Comparison of ENCODE assay signal across 8 mouse cellular contexts in the genomic region with DNA sequence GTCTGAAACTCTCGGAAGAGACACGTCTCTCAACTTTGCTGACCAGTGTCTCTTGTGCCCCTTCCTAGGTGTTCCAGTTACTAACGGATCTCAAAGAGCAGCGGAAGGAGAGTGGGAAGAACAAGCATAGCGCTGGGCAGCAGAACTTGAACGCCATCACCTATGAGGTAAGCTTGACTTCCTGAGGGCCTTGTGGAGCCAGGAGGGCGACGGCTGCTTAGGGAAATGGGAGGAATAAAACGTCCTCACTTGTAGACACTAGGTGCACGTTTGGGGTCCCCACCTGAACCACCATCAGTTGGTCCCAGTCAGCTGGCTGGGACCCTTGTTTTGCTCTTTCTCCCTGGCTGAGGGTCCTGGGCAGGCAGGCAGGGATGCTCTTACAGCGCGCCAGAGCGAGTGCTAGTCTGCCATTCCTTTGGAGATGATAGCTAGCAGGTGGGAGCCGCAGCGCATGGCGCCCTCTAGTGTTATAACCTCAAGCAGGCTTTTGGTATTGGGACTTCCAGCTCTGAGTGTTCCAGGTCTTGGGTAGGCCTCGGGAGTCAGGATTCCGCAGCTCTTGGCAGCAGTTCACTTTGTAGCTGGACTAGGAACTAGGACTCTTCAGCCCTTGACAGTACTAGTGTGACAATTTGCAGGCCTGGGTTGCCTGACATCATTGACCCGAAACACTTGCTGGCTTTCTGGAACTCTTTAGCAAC. TPM values are rescaled to one million over a fixed set of nuclear protein-coding genes. Genes with fewer than 3 reads are reported as not detected.
DNase-seq lines count a peak whose midpoint lies in the region; ATAC-seq and TF ChIP-seq lines count a peak whose summit lies in the region.

No protein-coding gene starts in this region.

- dilution Hi-C loops in CH12.LX (cut with MboI; ENCODE audit: extremely low pct_ligation_motif_present, extremely low pct_unique_long_range_greater_than_20kb, low sequenced_read_pairs) = no loop called here

- no peak overlapping the region for H3K9ac ChIP-seq in CH12.LX (ENCODE audit: insufficient read depth, low read depth)
- no peak overlapping the region for H3K9ac ChIP-seq in limb, embryonic 14.5 days (ENCODE audit: low read depth, low read length, severe bottlenecking)

- TF ChIP-seq CTCF in CH12.LX (conservative IDR thresholded peaks at IDR 0.05 in 1 of 2, IDR thresholded peaks at IDR 0.05 in 1 of 2; ENCODE audit: low read depth in 2 of 2, low read length in 2 of 2) = peak; percentile 39 to 81
- TF ChIP-seq CTCF in kidney, adult 2 months (conservative IDR thresholded peaks at IDR 0.05; ENCODE audit: insufficient read depth, insufficient read length, low read depth, low read length) = peak; percentile 87

- H3K4me1 ChIP-seq in CH12.LX (ENCODE audit: control insufficient read depth in 1 of 2, insufficient read depth in 2 of 2) = peaks cover 0 to 6% of the 10 kb centered on the region in 2 experiments; a peak in 2 of 4 replicates
- no peaks in the 10 kb centered on the region for H3K4me1 ChIP-seq in kidney, adult 2 months (ENCODE audit: control insufficient read depth, insufficient read depth, low read length)
- no peaks in the 10 kb centered on the region for H3K4me1 ChIP-seq in limb, embryonic 14.5 days (ENCODE audit: control insufficient read depth, insufficient read depth, low read length)

- H3K4me3 ChIP-seq in CH12.LX (replicated peaks in 1 of 3; ENCODE audit: low read depth in 2 of 3, low read length in 2 of 3, poor library complexity in 1 of 3) = no peak overlapping the region
- no peak overlapping the region for H3K4me3 ChIP-seq in kidney, adult 2 months (ENCODE audit: insufficient read depth, low read depth, low read length)
- H3K4me3 ChIP-seq in limb, embryonic 14.5 days (replicated peaks; ENCODE audit: low read length) = no peak overlapping the region

- no peak overlapping the region for H3K27ac ChIP-seq in CH12.LX (ENCODE audit: insufficient read depth, low read depth)
- no peak overlapping the region for H3K27ac ChIP-seq in kidney, adult 2 months (ENCODE audit: insufficient read depth, low read depth, low read length)
- H3K27ac ChIP-seq in limb, embryonic 14.5 days (replicated peaks; ENCODE audit: low read depth, low read length) = no peak overlapping the region

- no peak for TF ChIP-seq POLR2A in CH12.LX (IDR thresholded peaks at IDR 0.05; ENCODE audit: low read depth, low read length)
- TF ChIP-seq POLR2A in kidney, adult 2 months (IDR thresholded peaks at IDR 0.05; ENCODE audit: low read depth, low read length) = no peak
- TF ChIP-seq POLR2A in limb, embryonic 14.5 days (IDR thresholded peaks at IDR 0.05; ENCODE audit: borderline replicate concordance, extremely low read depth, insufficient read depth, insufficient read length) = no peak

- H3K79me2 ChIP-seq in CH12.LX (replicated peaks; ENCODE audit: control insufficient read depth, extremely low read depth, insufficient read depth, poor library complexity, severe bottlenecking) = no peaks in the 10 kb centered on the region

- 66% methylated on average over 19 of the region's 19 CpGs for WGBS in kidney, adult 2 months
- 66% methylated on average over 19 of the region's 19 CpGs for WGBS in limb, embryonic 14.5 days

- TF ChIP-seq RAD21 in CH12.LX (IDR thresholded peaks at IDR 0.05; ENCODE audit: low read depth, low read length) = peak; percentile 62

- in situ Hi-C loops in CH12.LX (cut with MboI; ENCODE audit: low pct_ligation_motif_present, low pct_unique_long_range_greater_than_20kb, low sequenced_read_pairs) = no loop called here

- H3K4me2 ChIP-seq in CH12.LX (ENCODE audit: insufficient read depth, low read depth, poor library complexity, severe bottlenecking) = no peak overlapping the region
- no peak overlapping the region for H3K4me2 ChIP-seq in limb, embryonic 14.5 days (replicated peaks; ENCODE audit: low read depth, low read length, severe bottlenecking)

- H3K27me3 ChIP-seq in CH12.LX (replicated peaks) = no peaks in the 10 kb centered on the region
- no peaks in the 10 kb centered on the region for H3K27me3 ChIP-seq in kidney, adult 2 months (replicated peaks; ENCODE audit: control insufficient read depth, insufficient read depth, low read length)
- no peaks in the 10 kb centered on the region for H3K27me3 ChIP-seq in limb, embryonic 14.5 days (ENCODE audit: control insufficient read depth, insufficient read depth, low read length)

- ATAC-seq in limb, embryonic 14.5 days (ENCODE audit: low FRiP score, low read depth) = no peak

- TF ChIP-seq EP300 in CH12.LX (IDR thresholded peaks at IDR 0.05; ENCODE audit: low read length) = no peak

- no peaks in the 10 kb centered on the region for H3K9me3 ChIP-seq in CH12.LX (replicated peaks; ENCODE audit: low read length)
- no peaks in the 10 kb centered on the region for H3K9me3 ChIP-seq in limb, embryonic 14.5 days (ENCODE audit: control insufficient read depth, low read length)

- H3K36me3 ChIP-seq in CH12.LX (replicated peaks in 1 of 2; ENCODE audit: control insufficient read depth in 1 of 2, insufficient read depth in 1 of 2, low read length in 1 of 2) = peaks cover 46 to 79% of the 10 kb centered on the region in 2 experiments
- 0 out of 2 replicates have a peak, but pooled peaks cover 1% of the 10 kb centered on the region for H3K36me3 ChIP-seq in kidney, adult 2 months (ENCODE audit: control insufficient read depth, insufficient read depth, low read length)
- peaks cover 56% of the 10 kb centered on the region for H3K36me3 ChIP-seq in limb, embryonic 14.5 days (ENCODE audit: control insufficient read depth, insufficient read depth, low read length)

- DNase-seq in 3134 (ENCODE audit: extremely low read depth, insufficient read length, low spot score) (peak; percentile 37), CH12.LX (ENCODE audit: extremely low read depth) (peak; percentile 68)
- DNase-seq in c-Kit-negative CD71-positive TER-119-positive erythroid progenitor cells, embryonic 14.5 days (ENCODE audit: low read depth, low spot score) = peak; percentile 40
- peak; percentile 32 to 64 for DNase-seq in frontal cortex, postnatal 36 days (ENCODE audit: low spot score in 2 of 2)
- peak; percentile 85 for DNase-seq in kidney, adult 2 months
- DNase-seq in limb, embryonic 14.5 days (ENCODE audit: low spot score) = peak; percentile 75
- DNase-seq in retina, postnatal 1 day = peak; percentile 78
- peak; percentile 73 for DNase-seq in urinary bladder, postnatal 14 days (ENCODE audit: low spot score)

TF ChIP-seq in CH12.LX, 34 proteins besides CTCF, POLR2A, EP300 and RAD21:
- no peak for TF ChIP-seq KAT2A (IDR thresholded peaks at IDR 0.05; ENCODE audit: insufficient replicate concordance, low read length)
- no peak for TF ChIP-seq CHD1 (IDR thresholded peaks at IDR 0.05; ENCODE audit: low read depth, low read length)
- no peak for TF ChIP-seq PAX5 (IDR thresholded peaks at IDR 0.05; ENCODE audit: low read length)
- TF ChIP-seq SMC3 (IDR thresholded peaks at IDR 0.05; ENCODE audit: low read depth, low read length) = peak; percentile 81
- no peak for TF ChIP-seq TBP (conservative IDR thresholded peaks at IDR 0.05; ENCODE audit: low read depth, low read length)
- TF ChIP-seq IRF4 (IDR thresholded peaks at IDR 0.05; ENCODE audit: low read depth, low read length) = no peak
- TF ChIP-seq TCF12 (IDR thresholded peaks at IDR 0.05; ENCODE audit: low read depth, low read length) = no peak
- no peak for TF ChIP-seq NRF1 (IDR thresholded peaks at IDR 0.05; ENCODE audit: low read depth, low read length)
- TF ChIP-seq NELFE (IDR thresholded peaks at IDR 0.05; ENCODE audit: low read depth, low read length) = 0 out of 2 replicates have a peak, but pooled peaks have one; percentile 16

RNA-seq across cellular contexts. Expression of a gene that starts 8.8 kb away (rescaled TPM):
- 42.3 and 50.2 TPM in 2 replicates for total RNA-seq in CH12.LX (2012; rRNA removed)
- total RNA-seq in CH12.LX (2014; rRNA removed) = 57.1 and 58.3 TPM in 2 replicates
- 63.2 and 73.6 TPM in 2 replicates for polyA plus RNA-seq in CH12.LX (2012; ENCODE audit: insufficient read length, low read depth)
- polyA plus RNA-seq in kidney, adult 2 months (2012; rRNA removed) = 14.4 and 19.3 TPM in 2 replicates
- polyA plus RNA-seq in limb, embryonic 14.5 days (2012; rRNA removed) = 16.6 and 24.2 TPM in 2 replicates
- polyA plus RNA-seq in limb, embryonic 14.5 days (2014; fragmentation: Nextera tagmentation; extraction: Ambion mirVana) = 25.3 and 25.4 TPM in 2 replicates

RNA-seq across cellular contexts. Expression of a gene that starts 8.9 kb away (rescaled TPM):
- 54.4 and 70.4 TPM in 2 replicates for total RNA-seq in CH12.LX (2012; rRNA removed)
- 44.8 and 45.3 TPM in 2 replicates for total RNA-seq in CH12.LX (2014; rRNA removed)
- polyA plus RNA-seq in CH12.LX (2012; ENCODE audit: insufficient read length, low read depth) = 60.1 and 61.0 TPM in 2 replicates
- polyA plus RNA-seq in kidney, adult 2 months (2012; rRNA removed) = 440 and 469 TPM in 2 replicates
- 21.5 and 24.5 TPM in 2 replicates for polyA plus RNA-seq in limb, embryonic 14.5 days (2012; rRNA removed)
- 34.5 and 36.5 TPM in 2 replicates for polyA plus RNA-seq in limb, embryonic 14.5 days (2014; fragmentation: Nextera tagmentation; extraction: Ambion mirVana)

RNA-seq across cellular contexts. Expression of a gene that starts 35.1 kb away (rescaled TPM):
- total RNA-seq in CH12.LX (2012; rRNA removed) = 180 and 187 TPM in 2 replicates
- total RNA-seq in CH12.LX (2014; rRNA removed) = 72.4 and 73.4 TPM in 2 replicates
- polyA plus RNA-seq in CH12.LX (2012; ENCODE audit: insufficient read length, low read depth) = 200 and 210 TPM in 2 replicates
- 26.0 and 26.5 TPM in 2 replicates for polyA plus RNA-seq in kidney, adult 2 months (2012; rRNA removed)
- polyA plus RNA-seq in limb, embryonic 14.5 days (2012; rRNA removed) = 37.2 and 43.5 TPM in 2 replicates
- polyA plus RNA-seq in limb, embryonic 14.5 days (2014; fragmentation: Nextera tagmentation; extraction: Ambion mirVana) = 54.4 and 57.5 TPM in 2 replicates

RNA-seq across cellular contexts. Expression of a gene that starts 35.2 kb away (rescaled TPM):
- 36.8 and 45.5 TPM in 2 replicates for total RNA-seq in CH12.LX (2012; rRNA removed)
- 49.9 and 52.5 TPM in 2 replicates for total RNA-seq in CH12.LX (2014; rRNA removed)
- polyA plus RNA-seq in CH12.LX (2012; ENCODE audit: insufficient read length, low read depth) = 43.2 and 50.4 TPM in 2 replicates
- polyA plus RNA-seq in kidney, adult 2 months (2012; rRNA removed) = 8.0 and 8.7 TPM in 2 replicates
- polyA plus RNA-seq in limb, embryonic 14.5 days (2012; rRNA removed) = 59.3 and 68.2 TPM in 2 replicates
- polyA plus RNA-seq in limb, embryonic 14.5 days (2014; fragmentation: Nextera tagmentation; extraction: Ambion mirVana) = 114 and 117 TPM in 2 replicates
